Mouse (Mus musculus) monocyte, adult 5-6 weeks (primary cell): ENCODE data around the gene Washc2. TPM values are rescaled to one million over a fixed set of nuclear protein-coding genes. Genes with fewer than 3 reads are reported as not detected.

Experiments used
- total RNA-seq: library from RNA; stranded (forward); fragments of 200-1000, 200-491, 200-594 nt; gene quantifications from 3 replicates; pipeline ENCODE4 v1.2.3, GENCODE M21; 2017

The Washc2 gene
- total RNA-seq, 1 experiment from 2014 or later = 85.6 TPM

Other genes with a start within 250 kb of the Washc2 start
- gene Plxnd1, start 213.0 kb upstream of the Washc2 start, total RNA-seq = 8.2 to 17.6 TPM (median 17.6 TPM) in 3 replicates
- gene Tmcc1, start 14.6 kb upstream of the Washc2 start, total RNA-seq = 102 to 131 TPM (median 105 TPM) in 3 replicates
- 4.7 to 7.8 TPM (median 6.4 TPM) in 3 replicates for gene Zfand4, start 56.2 kb downstream of the Washc2 start, total RNA-seq
- gene March8, start 130.0 kb downstream of the Washc2 start, total RNA-seq = 13.5 to 21.6 TPM (median 13.8 TPM) in 3 replicates